Mouse (Mus musculus) E14TG2a.4 (cell line): ENCODE measurements around the gene Crp.

Source experiments
- CTCF ChIP-seq: conservative IDR thresholded peaks from 2 replicates; pipeline ENCODE4 v1.5.1; 2014; ENCODE audit warnings: low read length
- POU5F1 ChIP-seq: IDR thresholded peaks from 2 replicates; pipeline ENCODE4 v1.6.1; 2014; ENCODE audit warnings: low read length, borderline replicate concordance

DNA sequence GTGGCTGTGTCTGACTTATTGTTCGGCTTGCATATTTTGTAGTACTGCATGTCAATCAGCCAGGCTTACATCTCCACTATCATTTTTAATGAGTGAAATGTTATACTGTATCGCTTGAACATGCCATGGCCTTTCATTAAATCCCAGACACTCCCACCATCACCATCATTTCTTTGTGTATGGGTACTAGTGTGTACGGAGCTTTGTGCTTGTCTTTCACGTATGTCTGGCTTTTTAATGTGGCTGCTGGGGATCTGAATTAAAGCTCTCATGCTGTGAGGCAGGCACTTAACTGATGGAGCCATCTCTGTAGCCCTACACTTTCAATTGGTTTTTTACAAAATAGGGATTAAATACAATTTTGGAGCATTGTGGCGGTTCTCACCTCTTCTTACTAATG, 81.3 kb downstream of the Crp start:
- TF ChIP-seq CTCF (no peak), POU5F1 (no peak)
